Mouse (Mus musculus): ENCODE measurements at regions not wholly inside any gene's neighbourhood (a gene's known extent, or its start where the extent isn't known, plus 50 kb on each side); places are given as distances from the start of the nearest gene placed in this dataset.
"Not testable (repeated sequence)": the region's sequence is repeated elsewhere in the genome, so short reads cannot be mapped to it uniquely, and the experiment has no call there.

GRCm38 (mm10) chr17:3037145-3037870, 77.5 kb upstream of the Scaf8 start:
- Histone ChIP-seq H3K4me1 (ENCODE audit: control insufficient read depth, insufficient read depth, low read length) (no peaks in the 10 kb centered on the region), H3K79me2 (replicated peaks; ENCODE audit: control insufficient read depth, insufficient read depth, low read length) (no peaks in the 10 kb centered on the region), H3K27me3 (ENCODE audit: control insufficient read depth, insufficient read depth, low read length) (no peaks in the 10 kb centered on the region), H3K9ac (ENCODE audit: low read depth, low read length) (no peak overlapping the region), H3K4me3 (no peak overlapping the region), H3K36me3 (ENCODE audit: control insufficient read depth, insufficient read depth, low read length) (no peaks in the 10 kb centered on the region), H3K27ac (no peak overlapping the region)
- WGBS = 38% methylated on average over 3 of the region's 3 CpGs
- peak in 1 of 2 experiments; percentile 1 for DNase-seq
- intact Hi-C loops (cut with DNase I) = no loop called here
- TF ChIP-seq EP300 (IDR thresholded peaks at IDR 0.05; ENCODE audit: insufficient read depth, low read depth, low read length) (no peak), POLR2A (IDR thresholded peaks at IDR 0.05; ENCODE audit: insufficient read depth, low read depth, low read length) (no peak), CTCF (IDR thresholded peaks at IDR 0.05) (no peak)

DNA sequence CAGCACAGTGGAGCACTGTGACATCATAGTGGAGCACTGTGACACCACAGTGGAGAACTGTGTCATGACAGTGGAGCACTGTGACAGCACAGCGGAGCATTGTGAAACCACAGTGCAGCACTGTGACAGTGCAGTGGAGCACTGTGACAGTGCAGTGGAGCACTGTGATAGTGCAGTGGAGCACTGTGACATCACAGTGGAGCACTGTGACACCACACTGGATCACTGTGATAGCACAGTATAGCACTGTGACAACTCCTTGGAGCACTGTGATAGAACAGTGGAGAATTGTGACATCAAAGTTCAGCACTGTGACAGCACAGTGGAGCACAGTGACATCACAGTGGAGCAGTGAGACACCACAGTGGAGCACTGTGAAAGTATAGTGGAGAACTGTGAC, 76.7 kb upstream of the Scaf8 start:
- no peak for TF ChIP-seq POLR2A (IDR thresholded peaks at IDR 0.05; ENCODE audit: insufficient read depth, low read depth, low read length)
- TF ChIP-seq EP300 (IDR thresholded peaks at IDR 0.05; ENCODE audit: insufficient read depth, low read depth, low read length) = no peak
- no peak for TF ChIP-seq CTCF (IDR thresholded peaks at IDR 0.05)
- 78% methylated on average over 1 of the region's 1 CpGs for WGBS

DNA sequence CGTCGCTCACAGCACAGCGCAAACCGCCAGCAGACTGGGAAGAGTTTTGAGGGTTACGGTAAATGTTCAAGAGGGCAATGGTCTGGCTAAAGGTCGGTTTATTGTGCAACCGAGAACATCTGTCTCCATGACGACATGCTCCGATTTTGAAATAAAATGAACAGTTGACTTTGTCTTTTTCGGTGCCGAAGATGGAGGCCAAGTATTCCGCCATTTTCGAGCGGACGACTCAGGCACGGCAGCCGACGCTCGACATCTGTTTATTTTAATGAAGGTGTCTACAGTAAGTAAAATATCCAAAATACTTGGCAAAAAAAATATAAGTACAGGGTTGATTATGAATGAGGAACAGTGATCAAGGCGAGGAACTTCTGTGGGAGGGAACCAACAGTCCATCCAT, 70.3 kb upstream of the Scaf8 start:
- H3K79me2 ChIP-seq (replicated peaks; ENCODE audit: control insufficient read depth, insufficient read depth, low read length); H3K36me3 ChIP-seq (ENCODE audit: control insufficient read depth, insufficient read depth, low read length); DNase-seq; H3K9ac ChIP-seq (ENCODE audit: low read depth, low read length); H3K27me3 ChIP-seq (ENCODE audit: control insufficient read depth, insufficient read depth, low read length); H3K27ac ChIP-seq; H3K4me3 ChIP-seq; H3K4me1 ChIP-seq (ENCODE audit: control insufficient read depth, insufficient read depth, low read length); intact Hi-C loops (cut with DNase I): not testable (repeated sequence)
- 87% methylated on average over 20 of the region's 20 CpGs for WGBS

More for the DNA sequence above, 76.7 kb upstream of the Scaf8 start:
- H3K9ac ChIP-seq (ENCODE audit: low read depth, low read length) = no peak overlapping the region
- no peak for DNase-seq
- H3K4me3 ChIP-seq = no peak overlapping the region
- H3K79me2 ChIP-seq (replicated peaks; ENCODE audit: control insufficient read depth, insufficient read depth, low read length) = no peaks in the 10 kb centered on the region
- H3K27me3 ChIP-seq (ENCODE audit: control insufficient read depth, insufficient read depth, low read length) = no peaks in the 10 kb centered on the region
- intact Hi-C loops (cut with DNase I) = no loop called here
- H3K4me1 ChIP-seq (ENCODE audit: control insufficient read depth, insufficient read depth, low read length) = no peaks in the 10 kb centered on the region
- H3K36me3 ChIP-seq (ENCODE audit: control insufficient read depth, insufficient read depth, low read length) = no peaks in the 10 kb centered on the region
- H3K27ac ChIP-seq = no peak overlapping the region

GRCm38 (mm10) chr17:3053859-3054258, 60.9 kb upstream of the Scaf8 start:
- H3K36me3 ChIP-seq (ENCODE audit: control insufficient read depth, insufficient read depth, low read length); intact Hi-C loops (cut with DNase I); H3K9ac ChIP-seq (ENCODE audit: low read depth, low read length); H3K27ac ChIP-seq; H3K27me3 ChIP-seq (ENCODE audit: control insufficient read depth, insufficient read depth, low read length); H3K4me3 ChIP-seq; H3K79me2 ChIP-seq (replicated peaks; ENCODE audit: control insufficient read depth, insufficient read depth, low read length); H3K4me1 ChIP-seq (ENCODE audit: control insufficient read depth, insufficient read depth, low read length); DNase-seq: not testable (repeated sequence)
- WGBS = 66% methylated on average over 4 of the region's 4 CpGs

DNA sequence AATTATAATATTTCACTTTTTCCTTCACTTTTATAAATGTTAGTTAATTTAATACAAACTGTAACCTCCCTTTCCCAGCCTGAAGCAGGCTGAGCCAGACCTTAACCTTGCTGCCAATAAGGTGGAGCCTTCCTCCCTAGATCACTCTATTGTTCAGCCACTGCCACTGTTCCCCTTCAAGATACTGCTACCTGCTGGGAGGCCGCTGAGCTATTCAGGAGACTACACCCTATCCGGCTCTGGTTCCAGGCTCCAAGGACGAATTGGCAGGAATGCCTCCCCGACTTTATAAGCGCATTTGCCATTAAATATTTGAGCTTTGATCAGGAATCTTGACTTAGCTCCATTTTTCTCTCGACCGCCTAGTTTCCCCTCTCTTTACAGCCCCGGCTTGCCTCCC, 59.9 kb upstream of the Scaf8 start:
- intact Hi-C loops (cut with DNase I) = not testable (repeated sequence)

GRCm38 (mm10) chr17:3055376-3055775, 59.4 kb upstream of the Scaf8 start:
- DNase-seq; H3K9ac ChIP-seq (ENCODE audit: low read depth, low read length); H3K79me2 ChIP-seq (replicated peaks; ENCODE audit: control insufficient read depth, insufficient read depth, low read length); H3K4me1 ChIP-seq (ENCODE audit: control insufficient read depth, insufficient read depth, low read length); H3K36me3 ChIP-seq (ENCODE audit: control insufficient read depth, insufficient read depth, low read length); H3K27ac ChIP-seq; H3K27me3 ChIP-seq (ENCODE audit: control insufficient read depth, insufficient read depth, low read length); intact Hi-C loops (cut with DNase I); H3K4me3 ChIP-seq: not testable (repeated sequence)
- 64% methylated on average over 3 of the region's 3 CpGs for WGBS

More for the DNA sequence above, 59.9 kb upstream of the Scaf8 start:
- H3K9ac ChIP-seq (ENCODE audit: low read depth, low read length); H3K4me1 ChIP-seq (ENCODE audit: control insufficient read depth, insufficient read depth, low read length); H3K27ac ChIP-seq; H3K4me3 ChIP-seq; DNase-seq; H3K27me3 ChIP-seq (ENCODE audit: control insufficient read depth, insufficient read depth, low read length); H3K36me3 ChIP-seq (ENCODE audit: control insufficient read depth, insufficient read depth, low read length); H3K79me2 ChIP-seq (replicated peaks; ENCODE audit: control insufficient read depth, insufficient read depth, low read length): not testable (repeated sequence)
- 26% methylated on average over 8 of the region's 8 CpGs for WGBS

- H3K4me1 ChIP-seq (ENCODE audit: control insufficient read depth, insufficient read depth, low read length); H3K9ac ChIP-seq (ENCODE audit: low read depth, low read length); H3K4me3 ChIP-seq; DNase-seq; H3K79me2 ChIP-seq (replicated peaks; ENCODE audit: control insufficient read depth, insufficient read depth, low read length); H3K27ac ChIP-seq; H3K27me3 ChIP-seq (ENCODE audit: control insufficient read depth, insufficient read depth, low read length); intact Hi-C loops (cut with DNase I); H3K36me3 ChIP-seq (ENCODE audit: control insufficient read depth, insufficient read depth, low read length): not testable (repeated sequence)
- WGBS = 82% methylated on average over 1 of the region's 1 CpGs
Measured at GRCm38 (mm10) chr17:3063401-3063800, 51.4 kb upstream of the Scaf8 start.
